Comparison of ENCODE assay signal across 1 mouse cellular context in genomic region chr6:146504459-146504858, GRCm38 (mm10).
TF ChIP-seq lines count a peak whose summit lies in the region.

No protein-coding gene starts in this region.

TF ChIP-seq in MEL, 35 proteins besides CTCF, POLR2A, EP300 and RAD21 (continued from another document):
- TF ChIP-seq RCOR1 (IDR thresholded peaks at IDR 0.05; ENCODE audit: low read depth, low read length) (peak; percentile 64; the same call in 1 of the 2 replicates), CHD2 (IDR thresholded peaks at IDR 0.05; ENCODE audit: low read length) (no peak), NRF1 (IDR thresholded peaks at IDR 0.05; ENCODE audit: insufficient read depth, low read depth, low read length, poor library complexity, severe bottlenecking) (0 out of 2 replicates have a peak, but pooled peaks have one; percentile 6), MXI1 (IDR thresholded peaks at IDR 0.05; ENCODE audit: low read depth, low read length) (peak; percentile 44; the same call in 1 of the 2 replicates), GABPA (IDR thresholded peaks at IDR 0.05; ENCODE audit: low read depth, low read length) (0 out of 2 replicates have a peak, but pooled peaks have one; percentile 23)
